ENCODE assay signal across 8 mouse cellular contexts in the genomic region with DNA sequence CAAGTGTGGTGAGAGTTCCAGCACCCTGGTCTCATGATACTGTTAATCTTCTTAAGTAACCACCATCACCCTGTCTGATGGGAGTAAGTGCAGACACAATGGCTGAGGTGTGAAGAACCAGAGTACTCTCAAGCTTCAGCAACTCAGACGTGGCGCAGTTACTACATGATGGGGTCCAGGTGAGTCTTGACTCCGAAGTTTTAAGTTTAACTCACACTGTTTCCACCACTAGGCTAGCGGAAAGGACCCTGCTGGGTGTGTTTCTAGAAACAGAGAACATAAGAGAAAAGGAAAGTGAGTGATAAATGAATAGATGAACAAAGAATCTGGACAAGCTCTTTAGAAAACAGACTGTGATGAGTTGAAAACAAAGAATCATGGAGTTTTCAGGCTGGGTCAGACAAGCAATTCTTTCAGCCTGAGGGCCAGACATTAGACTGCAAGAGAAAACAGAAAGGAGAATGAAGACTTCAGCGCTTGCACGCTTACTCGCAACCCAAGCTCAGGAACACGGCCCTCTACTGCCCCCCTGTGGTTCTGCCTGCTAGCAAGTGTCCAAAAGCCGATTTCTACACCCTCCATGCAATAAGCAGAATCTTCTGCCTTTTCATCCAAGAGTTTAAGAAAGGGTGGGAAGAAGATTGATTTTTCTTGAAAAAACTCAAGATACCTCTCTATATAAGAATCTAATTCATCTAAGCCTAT.
A peak's percentile ranks its signal among the peaks of the same experiment; 100 is the strongest.
DNase-seq lines count a peak whose midpoint lies in the region; ATAC-seq and TF ChIP-seq lines count a peak whose summit lies in the region.
"Had no signal": no experiment of that assay in that cellular context is flagged by ENCODE, and none has a peak within 500 bp of the region (broad histone marks: within the 10 kb centered on the region; RNA-seq: fewer than 3 reads in every experiment).

No protein-coding gene starts in this region.

- 44% methylated on average over 9 of the region's 9 CpGs for WGBS in bone marrow, adult 2 months
- 45% methylated on average over 9 of the region's 9 CpGs for WGBS in embryonic facial prominence, embryonic 11.5 days
- 45% methylated on average over 9 of the region's 9 CpGs for WGBS in midbrain, embryonic 12.5 days
- WGBS in small intestine, adult 2 months: 45% methylated on average over 9 of the region's 9 CpGs

- no peak overlapping the region for H3K9ac ChIP-seq in embryonic facial prominence, embryonic 11.5 days (replicated peaks; ENCODE audit: low read length)
- no peak overlapping the region for H3K9ac ChIP-seq in midbrain, embryonic 12.5 days (replicated peaks)
- H3K9ac ChIP-seq: limb, embryonic 13.5 days had no signal

- POLR2A ChIA-PET in Patski (lab: Charles Lee): interaction anchor here (0.6 kb wide), 1 partner anchor 318 kb away, joined by 4 read pairs; no protein-coding TSS in a partner anchor

- no peaks in the 10 kb centered on the region for H3K4me1 ChIP-seq in bone marrow, adult 2 months (ENCODE audit: control insufficient read depth, insufficient read depth, low read length)
- H3K4me1 ChIP-seq in embryonic facial prominence, embryonic 11.5 days (ENCODE audit: control insufficient read depth, insufficient read depth, low read length): no peaks in the 10 kb centered on the region
- no peaks in the 10 kb centered on the region for H3K4me1 ChIP-seq in midbrain, embryonic 12.5 days
- H3K4me1 ChIP-seq in small intestine, adult 2 months (ENCODE audit: control insufficient read depth, insufficient read depth, insufficient read length, low read length): no peaks in the 10 kb centered on the region
- H3K4me1 ChIP-seq: limb, embryonic 13.5 days had no signal

- no peak overlapping the region for H3K4me3 ChIP-seq in bone marrow, adult 2 months (replicated peaks; ENCODE audit: control insufficient read depth, low read depth, low read length)
- H3K4me3 ChIP-seq in embryonic facial prominence, embryonic 11.5 days (ENCODE audit: low read depth, low read length): no peak overlapping the region
- no peak overlapping the region for H3K4me3 ChIP-seq in midbrain, embryonic 12.5 days
- no peak overlapping the region for H3K4me3 ChIP-seq in small intestine, adult 2 months (ENCODE audit: low read depth, low read length)
- H3K4me3 ChIP-seq: limb, embryonic 13.5 days had no signal

- DNase-seq in Patski (ENCODE audit: low read depth, low spot score): no peak
- peak; percentile 83 for DNase-seq in embryonic facial prominence, embryonic 11.5 days (ENCODE audit: low spot score)
- peak; percentile 76 to 82 for DNase-seq in heart, postnatal 14 days
- peak; percentile 94 to 95 for DNase-seq in layer of hippocampus, postnatal 10 days (ENCODE audit: low spot score in 2 of 2)

- H3K36me3 ChIP-seq in embryonic facial prominence, embryonic 11.5 days (replicated peaks; ENCODE audit: control insufficient read depth, insufficient read depth, low read depth, low read length): no peaks in the 10 kb centered on the region
- no peaks in the 10 kb centered on the region for H3K36me3 ChIP-seq in midbrain, embryonic 12.5 days
- no peaks in the 10 kb centered on the region for H3K36me3 ChIP-seq in small intestine, adult 2 months (ENCODE audit: control insufficient read depth, insufficient read depth, low read length)
- H3K36me3 ChIP-seq: limb, embryonic 13.5 days had no signal

- no peaks in the 10 kb centered on the region for H3K27me3 ChIP-seq in Patski
- no peaks in the 10 kb centered on the region for H3K27me3 ChIP-seq in embryonic facial prominence, embryonic 11.5 days (ENCODE audit: control insufficient read depth, insufficient read depth, low read length)
- H3K27me3 ChIP-seq in midbrain, embryonic 12.5 days: no peaks in the 10 kb centered on the region
- no peaks in the 10 kb centered on the region for H3K27me3 ChIP-seq in small intestine, adult 2 months (ENCODE audit: control insufficient read depth, insufficient read depth, low read length)
- H3K27me3 ChIP-seq: limb, embryonic 13.5 days had no signal

- ATAC-seq in Patski: no peak
- ATAC-seq in embryonic facial prominence, embryonic 11.5 days (replicated peaks; ENCODE audit: insufficient number of reproducible peaks, low FRiP score, low TSS enrichment, low read depth): no peak
- ATAC-seq in midbrain, embryonic 12.5 days (ENCODE audit: low FRiP score, low read depth): peak; percentile 76

- CTCF ChIA-PET in Patski (lab: Charles Lee): interaction anchor here (1.4 kb wide), 1 partner anchor 10 kb away, joined by 3 read pairs; no protein-coding TSS in a partner anchor

- no peaks in the 10 kb centered on the region for H3K9me3 ChIP-seq in embryonic facial prominence, embryonic 11.5 days (replicated peaks; ENCODE audit: control insufficient read depth, low read length)
- no peaks in the 10 kb centered on the region for H3K9me3 ChIP-seq in midbrain, embryonic 12.5 days

- no peak overlapping the region for H3K4me2 ChIP-seq in embryonic facial prominence, embryonic 11.5 days (ENCODE audit: low read depth, low read length)
- no peak overlapping the region for H3K4me2 ChIP-seq in midbrain, embryonic 12.5 days (replicated peaks)
- H3K4me2 ChIP-seq: limb, embryonic 13.5 days had no signal

- no peak for TF ChIP-seq POLR2A in bone marrow, adult 2 months (IDR thresholded peaks at IDR 0.05; ENCODE audit: borderline replicate concordance, control insufficient read depth, low read depth, low read length)
- no peak for TF ChIP-seq POLR2A in small intestine, adult 2 months (IDR thresholded peaks at IDR 0.05; ENCODE audit: low read depth, low read length)

- intact Hi-C loops in heart, postnatal 14 days (cut with DNase I): loop anchor here (10.0 kb wide), 1 partner anchor 134 kb away; no protein-coding TSS in a partner anchor

- in situ Hi-C loops in Patski (cut with MboI; ENCODE audit: low pct_unique_long_range_greater_than_20kb): no loop called here

- no peak overlapping the region for H3K27ac ChIP-seq in bone marrow, adult 2 months (ENCODE audit: control insufficient read depth, insufficient read depth, low read depth, low read length, poor library complexity)
- H3K27ac ChIP-seq in embryonic facial prominence, embryonic 11.5 days (replicated peaks; ENCODE audit: low read depth, low read length): no peak overlapping the region
- no peak overlapping the region for H3K27ac ChIP-seq in midbrain, embryonic 12.5 days (replicated peaks)
- H3K27ac ChIP-seq in small intestine, adult 2 months (ENCODE audit: insufficient read depth, low read depth, low read length): no peak overlapping the region
- H3K27ac ChIP-seq: limb, embryonic 13.5 days had no signal

- TF ChIP-seq CTCF in Patski (IDR thresholded peaks at IDR 0.05): peak; percentile 66
- TF ChIP-seq CTCF in bone marrow, adult 2 months (IDR thresholded peaks at IDR 0.05; ENCODE audit: control insufficient read depth, insufficient read depth, low read length): 0 out of 2 replicates have a peak, but pooled peaks have one; percentile 16
- peak; percentile 17; the same call in 1 of the 2 replicates for TF ChIP-seq CTCF in small intestine, adult 2 months (IDR thresholded peaks at IDR 0.05; ENCODE audit: extremely low read depth, insufficient read length, insufficient replicate concordance, low read depth, low read length)

Comparison
In these comparisons a context has a peak if more than half of its experiments do, and no peak if none do; other contexts are left out.
1. CTCF ChIP-seq: peak in every context shown above with its lines; median percentile 66 in Patski; 17 in small intestine, adult 2 months; 16 in bone marrow, adult 2 months.